Comparison of ENCODE assay signal across 28 mouse cellular contexts in genomic region chr1:151482497-151482896, GRCm38 (mm10).
"Had no signal": no experiment of that assay in that cellular context is flagged by ENCODE, and none has a peak within 500 bp of the region (broad histone marks: within the 10 kb centered on the region; RNA-seq: fewer than 3 reads in every experiment).

No protein-coding gene starts in this region.

- H3K9ac ChIP-seq: embryonic facial prominence, embryonic 12.5 days; embryonic facial prominence, embryonic 13.5 days; embryonic facial prominence, embryonic 15.5 days; forebrain, embryonic 12.5 days; forebrain, embryonic 13.5 days; forebrain, embryonic 15.5 days; forebrain, postnatal 0 days had no signal

- H3K9me3 ChIP-seq: embryonic facial prominence, embryonic 10.5 days; embryonic facial prominence, embryonic 12.5 days; embryonic facial prominence, embryonic 13.5 days; embryonic facial prominence, embryonic 15.5 days; forebrain, embryonic 10.5 days; forebrain, embryonic 12.5 days; forebrain, embryonic 13.5 days; forebrain, embryonic 15.5 days had no signal

- ATAC-seq: forebrain, embryonic 13.5 days; forebrain, embryonic 14.5 days; forebrain, embryonic 15.5 days; forebrain, embryonic 16.5 days; forebrain, postnatal 0 days had no signal

- DNase-seq: cerebellum, adult 2 months; cerebellum, adult 8-10 months; cerebellum, adult 9-10 months; cerebellum, adult 9-11 months; cerebellum, postnatal 10 days; cerebellum, postnatal 14 days; cerebellum, postnatal 25 days; cerebellum, postnatal 36 days; embryo, embryonic 11 days; forebrain, postnatal 0 days; gastrocnemius, adult 2 months; gastrocnemius, postnatal 10 days; gastrocnemius, postnatal 14 days; gastrocnemius, postnatal 25 days; gastrocnemius, postnatal 36 days; heart, adult 18-20 months; heart, adult 2 months had no signal

- H3K4me2 ChIP-seq: embryonic facial prominence, embryonic 12.5 days; embryonic facial prominence, embryonic 13.5 days; embryonic facial prominence, embryonic 15.5 days; forebrain, embryonic 12.5 days; forebrain, embryonic 13.5 days; forebrain, embryonic 15.5 days had no signal

- H3K4me1 ChIP-seq: embryonic facial prominence, embryonic 10.5 days; embryonic facial prominence, embryonic 12.5 days; embryonic facial prominence, embryonic 15.5 days; forebrain, embryonic 10.5 days; forebrain, embryonic 12.5 days; forebrain, embryonic 13.5 days; forebrain, embryonic 15.5 days had no signal

- H3K36me3 ChIP-seq: forebrain, embryonic 15.5 days had no signal

- H3K27ac ChIP-seq: embryonic facial prominence, embryonic 10.5 days; embryonic facial prominence, embryonic 12.5 days; embryonic facial prominence, embryonic 13.5 days; embryonic facial prominence, embryonic 15.5 days; forebrain, embryonic 10.5 days; forebrain, embryonic 12.5 days; forebrain, embryonic 13.5 days; forebrain, embryonic 15.5 days; gastrocnemius, adult 2 months; heart, adult 2 months had no signal

- H3K27me3 ChIP-seq: embryonic facial prominence, embryonic 12.5 days; embryonic facial prominence, embryonic 13.5 days; embryonic facial prominence, embryonic 15.5 days; forebrain, embryonic 12.5 days; forebrain, embryonic 13.5 days; forebrain, embryonic 15.5 days had no signal

- H3K4me3 ChIP-seq: embryonic facial prominence, embryonic 10.5 days; embryonic facial prominence, embryonic 12.5 days; embryonic facial prominence, embryonic 13.5 days; embryonic facial prominence, embryonic 15.5 days; erythroblast, embryonic 14.5 days; forebrain, embryonic 10.5 days; forebrain, embryonic 12.5 days; forebrain, embryonic 13.5 days; forebrain, embryonic 15.5 days; gastrocnemius, adult 2 months; heart, adult 2 months had no signal
